Mouse (Mus musculus) neutrophil, adult 83 days (primary cell): Measurements from ENCODE around the gene Pln. TPM values are rescaled to one million over a fixed set of nuclear protein-coding genes. Genes with fewer than 3 reads are reported as not detected.

Experiments used
- total RNA-seq, 2 experiments: library from RNA; stranded (reverse); gene quantifications; one replicate each; pipeline ENCODE4 v1.2.4; 2023

The Pln gene
- under 1 TPM in 1 of 2 experiments, not detected in 1; 0.26 TPM for total RNA-seq

GRCm38 (mm10) chr10:53337162-53337923 is at the start of gene Pln:
Pln (plus strand) TSS chr10:53337667.

GRCm38 (mm10) chr10:53379709-53380106 is 42.2 kb downstream of the Pln start, which contains the start of gene Cep85l:
Cep85l (minus strand) TSS chr10:53379947.

Other genes with a start within 250 kb of the Pln start
- gene Cep85l, start 42.3 kb downstream of the Pln start, total RNA-seq = 10 to 100 TPM; 27.3 to 31.3 TPM